Mouse (Mus musculus) adrenal gland, adult 2 months (tissue): ENCODE data around the gene Nog. TPM values are rescaled to one million over a fixed set of nuclear protein-coding genes. Genes with fewer than 3 reads are reported as not detected.
A peak's percentile ranks its signal among the peaks of the same experiment; 100 is the strongest.

Experiments
- DNase-seq: peaks from one replicate; pipeline ENCODE4 v3.0.0; 2021
- long read RNA-seq: library from polyadenylated mRNA; stranded (forward); transcript quantifications from one replicate; pipeline ENCODE4 v2.0.0, GENCODE M21; 2021
- polyA plus RNA-seq: library from polyadenylated mRNA; depleted of rRNA; stranded (reverse); fragments of >200 nt; gene quantifications from 2 replicates; pipeline ENCODE4 v1.2.3, GENCODE M21; 2012; rRNA removed
- total RNA-seq, 2 experiments: library from RNA; stranded (reverse); gene quantifications; 2 replicates each; pipeline ENCODE4 v1.2.3; 2021

Nog gene
- total RNA-seq (under 1 TPM; 0.21 to 0.37 TPM), polyA plus RNA-seq (1.2 and 2.1 TPM in 2 replicates)
- long read RNA-seq = 0 reads

DNA sequence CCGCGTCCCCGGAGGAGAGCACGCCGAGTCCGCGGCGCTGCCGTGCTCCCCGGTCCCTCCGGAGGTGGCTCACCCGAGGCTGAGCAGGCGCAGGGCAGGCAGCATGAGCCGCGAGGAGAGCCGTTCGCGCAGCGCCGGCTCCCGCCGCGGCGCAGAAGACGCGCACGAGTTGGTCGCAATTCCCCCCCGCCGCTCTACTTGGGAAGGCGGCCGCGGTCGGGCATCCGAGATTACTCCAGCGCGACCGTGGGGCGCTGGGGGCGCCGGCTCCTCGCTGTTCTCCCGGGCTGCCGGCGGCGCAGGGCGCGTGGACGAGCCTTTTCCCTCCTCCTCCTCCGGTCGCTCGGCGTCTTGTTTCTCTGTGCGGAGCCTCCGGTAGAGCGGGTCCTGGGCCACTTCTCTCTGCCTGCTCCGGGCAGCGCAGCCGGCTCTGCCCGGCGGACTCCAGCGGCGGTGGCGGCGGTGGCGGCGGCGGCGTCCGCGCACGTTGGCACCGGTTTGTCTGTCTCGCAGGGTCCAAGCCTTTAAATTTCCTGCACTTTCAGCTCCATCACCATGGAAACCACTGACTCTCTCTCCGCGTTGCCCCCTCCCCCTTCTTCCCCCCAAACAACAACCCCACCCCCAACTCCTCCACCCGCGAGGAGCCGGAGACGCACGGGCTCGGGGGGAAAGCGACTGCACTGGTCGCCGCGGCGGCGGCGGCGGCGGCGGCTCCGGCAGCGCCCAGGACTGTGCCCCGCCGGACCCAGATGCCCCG lies at the start of gene Nog:
TSS of gene Nog (minus strand) at position 277 of the 760 bp plus-strand sequence.
- DNase-seq = peak; percentile 75

GRCm38 (mm10) chr11:89340238-89340637 lies 38.1 kb upstream of the Nog start:
- peak; percentile 17 for DNase-seq

DNA sequence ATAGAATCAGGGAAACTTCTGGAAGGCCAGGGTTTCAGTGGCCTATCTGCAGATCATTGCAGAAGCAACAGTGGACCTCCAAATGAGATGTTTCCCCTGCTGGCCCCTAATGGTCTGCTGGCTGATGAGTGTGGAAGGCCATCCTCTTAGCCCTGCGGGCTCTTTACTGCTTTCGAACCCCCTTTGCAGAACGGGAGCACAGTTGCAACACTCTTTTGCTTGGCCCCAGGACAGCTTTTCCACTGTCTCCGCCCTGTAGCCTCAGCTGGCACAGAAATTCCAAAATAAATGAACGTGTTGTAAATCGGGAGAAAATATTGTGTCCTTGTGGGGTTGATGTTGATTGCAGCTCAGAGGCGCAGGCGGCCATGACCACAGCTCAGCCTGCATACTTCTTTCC lies 37.7 kb upstream of the Nog start:
- DNase-seq = no peak

DNA sequence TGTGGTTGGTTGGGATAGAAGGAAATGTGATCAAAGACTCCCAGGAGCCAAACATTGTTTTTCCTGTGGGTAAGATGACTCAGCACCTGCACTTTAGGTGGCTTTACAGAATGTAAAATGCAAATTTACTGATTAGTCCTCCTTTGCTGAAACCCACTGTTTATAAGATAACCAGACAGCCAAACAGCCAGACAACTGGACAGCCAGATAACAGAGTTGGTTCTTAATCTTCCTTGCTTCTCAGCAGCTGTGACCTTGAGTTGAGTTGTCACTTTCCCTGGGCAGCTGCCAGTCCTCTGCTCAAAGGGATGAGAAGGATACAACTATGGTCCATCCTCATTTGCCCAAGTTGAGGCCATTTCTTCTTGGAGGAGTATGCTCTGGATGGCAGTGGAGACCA lies 35.8 kb upstream of the Nog start:
- peak; percentile 3 for DNase-seq

- DNase-seq = no peak
Observed at GRCm38 (mm10) chr11:89327089-89327881, 25.2 kb upstream of the Nog start.

- no peak for DNase-seq
Observed at GRCm38 (mm10) chr11:89321775-89322174, 19.6 kb upstream of the Nog start.

DNA sequence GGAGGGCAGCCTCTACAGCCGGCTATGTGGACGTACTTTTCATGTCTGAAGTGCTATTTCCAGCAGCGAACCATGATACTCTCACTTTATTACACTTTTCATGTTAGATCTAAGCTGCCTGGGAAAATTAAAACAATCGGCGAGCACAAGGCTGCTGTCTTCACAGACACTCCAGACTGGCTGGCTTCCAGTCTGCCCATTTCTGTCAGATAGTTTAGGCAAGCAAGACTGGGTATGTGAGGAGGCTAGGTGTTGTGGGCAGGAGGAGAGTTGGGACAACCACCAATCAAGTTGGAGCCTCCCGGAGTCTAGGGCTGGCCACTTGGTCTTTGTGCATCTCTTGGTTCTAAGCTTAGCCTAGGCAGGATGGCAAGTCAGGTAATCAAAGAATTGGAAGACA lies 17.5 kb upstream of the Nog start:
- no peak for DNase-seq

DNA sequence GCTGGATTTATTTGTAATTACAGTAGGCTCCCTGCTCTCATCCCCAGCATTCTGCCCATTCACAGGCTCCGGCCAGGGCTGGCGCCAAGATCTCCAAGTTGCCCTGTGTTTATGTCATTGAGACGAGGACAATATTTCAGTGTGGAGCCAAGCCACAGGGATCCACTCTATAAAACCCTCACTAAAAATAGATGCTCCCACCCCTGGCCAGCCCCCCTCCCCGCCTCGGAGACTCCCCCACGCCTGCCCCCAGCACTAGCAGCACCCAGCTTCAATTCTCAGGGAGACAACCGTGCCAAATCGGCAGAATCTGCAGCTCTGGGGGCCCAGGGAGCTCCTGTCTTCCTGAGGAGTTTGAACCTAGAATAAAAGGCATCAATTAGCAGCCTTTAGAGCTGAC lies 16.2 kb upstream of the Nog start:
- DNase-seq = no peak

DNA sequence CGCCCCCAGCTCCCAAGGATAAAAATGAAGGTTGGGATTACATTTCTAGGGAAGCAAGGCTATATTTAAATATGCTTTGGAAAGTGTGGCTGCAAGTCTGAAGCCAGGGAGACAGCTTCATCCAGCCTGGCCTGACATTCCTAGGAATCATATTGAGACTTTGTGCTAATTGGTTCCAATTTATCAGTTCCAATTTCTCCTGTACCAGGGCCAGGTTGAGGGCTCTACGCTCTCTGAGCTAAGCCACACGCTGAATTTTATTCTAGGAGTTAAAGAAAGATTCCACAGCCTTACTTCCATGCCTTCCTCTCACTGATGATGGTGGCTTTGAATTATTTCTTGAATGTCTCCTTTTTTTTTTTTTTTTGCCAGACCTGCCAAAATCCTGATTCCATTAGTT lies 15.6 kb upstream of the Nog start:
- no peak for DNase-seq

DNA sequence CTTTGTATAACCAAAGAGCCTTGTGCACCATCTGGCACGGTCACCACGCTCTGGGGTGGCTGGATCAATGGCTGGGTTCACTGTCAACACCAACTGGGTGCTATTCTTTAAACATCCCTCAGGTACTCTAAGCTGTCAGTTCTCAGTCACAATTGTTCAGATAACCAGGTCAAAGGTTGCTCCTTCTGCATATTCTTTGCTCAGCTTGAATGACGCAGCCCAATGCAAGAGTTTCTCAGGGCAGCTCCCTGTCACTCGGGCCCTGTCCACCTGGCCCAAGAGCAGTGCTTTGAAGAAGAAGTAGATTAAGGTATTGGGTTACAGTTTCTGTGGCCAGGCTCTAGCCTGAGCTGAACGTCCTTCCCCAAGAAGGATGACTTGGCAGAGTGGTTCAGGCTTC lies 12.2 kb upstream of the Nog start:
- DNase-seq = no peak

GRCm38 (mm10) chr11:89312378-89312777 lies 10.2 kb upstream of the Nog start:
- no peak for DNase-seq

- DNase-seq = no peak
Observed at GRCm38 (mm10) chr11:89310217-89310616, 8.1 kb upstream of the Nog start.

GRCm38 (mm10) chr11:89303421-89303820 lies 1.3 kb upstream of the Nog start:
- peak; percentile 87 for DNase-seq

- peak; percentile 82 for DNase-seq
Observed at GRCm38 (mm10) chr11:89302816-89303180, 666 bp upstream of the Nog start.

DNA sequence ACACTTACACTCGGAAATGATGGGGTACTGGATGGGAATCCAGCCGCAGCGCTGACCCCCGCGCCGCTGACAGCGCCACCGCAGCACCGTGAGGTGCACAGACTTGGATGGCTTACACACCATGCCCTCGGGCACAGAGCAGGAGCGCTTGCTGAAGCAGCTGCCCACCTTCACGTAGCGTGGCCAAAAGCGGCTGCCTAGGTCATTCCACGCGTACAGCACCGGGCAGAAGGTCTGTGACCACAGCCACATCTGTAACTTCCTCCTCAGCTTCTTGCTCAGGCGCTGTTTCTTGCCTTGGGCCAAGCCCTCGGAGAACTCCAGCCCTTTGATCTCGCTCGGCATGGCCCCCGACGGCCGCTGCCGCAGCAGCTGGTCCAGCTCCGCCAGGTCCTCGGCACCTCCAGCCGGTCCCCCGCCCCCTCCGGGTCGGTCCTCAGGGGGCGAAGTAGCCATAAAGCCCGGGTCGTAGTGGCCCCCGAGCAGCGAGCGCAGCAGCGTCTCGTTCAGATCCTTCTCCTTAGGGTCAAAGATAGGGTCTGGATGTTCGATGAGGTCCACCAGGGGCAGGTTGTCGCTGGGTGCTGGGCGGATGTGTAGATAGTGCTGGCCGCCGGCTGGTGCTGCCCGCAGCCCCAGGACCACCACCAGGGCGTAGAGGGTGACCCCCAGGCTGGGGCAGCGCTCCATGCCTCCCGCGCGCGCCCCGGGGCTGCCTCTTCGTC lies 639 bp downstream of the Nog start:
- DNase-seq = no peak

GRCm38 (mm10) chr11:89299784-89300775 lies 2.1 kb downstream of the Nog start:
- no peak for DNase-seq

- DNase-seq = peak; percentile 15
Observed at GRCm38 (mm10) chr11:89299116-89299783, 2.9 kb downstream of the Nog start.

DNA sequence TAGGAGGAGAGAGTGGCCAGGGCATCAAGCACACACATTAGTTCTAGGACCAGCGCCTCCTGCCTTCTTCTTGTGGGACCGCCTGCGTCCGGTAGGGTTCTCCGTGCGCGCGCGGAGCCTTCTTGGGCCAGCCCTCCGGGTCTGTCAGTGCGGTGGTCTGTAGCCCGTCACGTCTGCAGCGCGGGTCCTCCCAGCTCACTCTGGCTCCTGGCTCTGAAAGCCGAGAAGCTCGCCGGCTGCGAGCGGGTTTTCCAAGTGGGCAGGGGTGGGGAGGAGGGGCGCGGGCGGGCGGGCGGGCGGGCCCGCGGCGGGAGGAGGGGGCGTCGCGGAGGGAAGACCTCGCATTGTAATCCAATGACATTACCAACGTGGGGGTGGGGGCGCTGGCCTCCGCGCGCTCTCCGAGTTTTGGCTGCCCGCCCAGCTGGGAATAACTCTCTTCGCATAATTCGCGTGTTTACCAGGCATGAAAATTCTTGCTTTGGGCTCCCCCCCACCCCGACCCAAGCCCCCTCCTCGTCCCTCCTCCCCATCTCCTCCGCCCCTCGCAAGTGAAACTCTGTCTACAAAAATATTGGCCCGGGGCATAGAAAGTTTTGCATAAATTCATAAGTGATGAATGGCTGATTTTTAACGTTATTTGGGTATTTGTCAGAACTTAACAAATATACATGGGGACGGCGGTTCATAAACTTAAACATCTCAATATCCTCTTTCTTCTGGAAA lies 3.7 kb downstream of the Nog start:
- peak; percentile 19 for DNase-seq

DNA sequence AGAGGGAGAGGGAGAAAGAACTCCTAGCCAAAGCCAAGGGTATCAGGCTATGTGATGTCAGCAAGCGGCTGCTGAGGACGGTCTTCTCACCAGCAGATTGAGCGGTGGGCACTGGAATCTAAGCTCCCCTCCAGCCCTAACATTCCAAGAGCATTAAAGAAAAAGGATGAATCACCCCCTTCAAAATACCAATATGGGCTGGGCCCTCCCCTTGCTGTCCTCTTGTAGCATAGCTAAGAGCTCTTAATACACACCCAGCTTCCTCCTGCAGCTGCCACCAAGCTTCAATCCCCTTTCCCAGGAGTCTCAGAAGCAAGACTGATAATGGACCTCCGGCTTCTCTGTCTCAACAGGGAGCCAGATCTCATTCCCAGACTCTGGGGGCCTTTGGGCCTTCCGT lies 4.6 kb downstream of the Nog start:
- DNase-seq = no peak

GRCm38 (mm10) chr11:89269809-89270361 lies 32.2 kb downstream of the Nog start:
- no peak for DNase-seq
